12 mouse cellular contexts compared by ENCODE assay signal in genomic region chr5:64478599-64479214, GRCm38 (mm10).
DNase-seq lines count a peak whose midpoint lies in the region; ATAC-seq and TF ChIP-seq lines count a peak whose summit lies in the region.
"Had no signal": no experiment of that assay in that cellular context is flagged by ENCODE, and none has a peak within 500 bp of the region (broad histone marks: within the 10 kb centered on the region; RNA-seq: fewer than 3 reads in every experiment).

No protein-coding gene starts in this region.

- peaks cover 12% of the 10 kb centered on the region for H3K36me3 ChIP-seq in forebrain, embryonic 10.5 days (replicated peaks)
- no peaks in the 10 kb centered on the region; the same call in 1 of the 2 replicates for H3K36me3 ChIP-seq in forebrain, embryonic 11.5 days (ENCODE audit: control insufficient read depth, insufficient read depth, low read length)
- no peaks in the 10 kb centered on the region for H3K36me3 ChIP-seq in ES-Bruce4 (ENCODE audit: control insufficient read depth, insufficient read depth, low read length, poor library complexity, severe bottlenecking)
- no peaks in the 10 kb centered on the region for H3K36me3 ChIP-seq in forebrain, postnatal 0 days (ENCODE audit: insufficient read depth)
- H3K36me3 ChIP-seq: hindbrain, embryonic 13.5 days; liver, embryonic 13.5 days; neural tube, embryonic 12.5 days had no signal

- H3K27ac ChIP-seq in forebrain, embryonic 10.5 days, result peak overlapping the region; percentile 72
- H3K27ac ChIP-seq in forebrain, embryonic 11.5 days (ENCODE audit: low read depth, low read length), result no peak overlapping the region
- H3K27ac ChIP-seq in left cerebral cortex, adult 2 months, result no peak overlapping the region; the same call in 1 of the 2 replicates
- H3K27ac ChIP-seq in ES-Bruce4 (ENCODE audit: insufficient read depth, low read length), result peak overlapping the region; percentile 81
- H3K27ac ChIP-seq in forebrain, postnatal 0 days (ENCODE audit: low read depth, low read length), result no peak overlapping the region
- H3K27ac ChIP-seq: hindbrain, embryonic 13.5 days; liver, embryonic 13.5 days; neural tube, embryonic 12.5 days had no signal

- H3K4me1 ChIP-seq in forebrain, embryonic 10.5 days, result peaks cover 43% of the 10 kb centered on the region
- H3K4me1 ChIP-seq in forebrain, embryonic 11.5 days (replicated peaks; ENCODE audit: control insufficient read depth, insufficient read depth, low read length), result peaks cover 13% of the 10 kb centered on the region; the same call in 1 of the 2 replicates
- peaks cover 1% of the 10 kb centered on the region for H3K4me1 ChIP-seq in ES-Bruce4 (ENCODE audit: control insufficient read depth, insufficient read depth, low read length)
- H3K4me1 ChIP-seq in forebrain, postnatal 0 days (ENCODE audit: insufficient read depth), result no peaks in the 10 kb centered on the region
- H3K4me1 ChIP-seq: liver, embryonic 13.5 days had no signal

- H3K4me3 ChIP-seq in forebrain, embryonic 10.5 days, result no peak overlapping the region
- H3K4me3 ChIP-seq in forebrain, embryonic 11.5 days (ENCODE audit: low read depth, low read length), result no peak overlapping the region
- peak overlapping the region; percentile 8; the same call in 1 of the 2 replicates for H3K4me3 ChIP-seq in left cerebral cortex, adult 2 months
- 0 out of 2 replicates have a peak overlapping the region, but pooled peaks have one; percentile 9 for H3K4me3 ChIP-seq in ES-Bruce4 (ENCODE audit: low read depth, low read length)
- no peak overlapping the region for H3K4me3 ChIP-seq in forebrain, postnatal 0 days (ENCODE audit: low read depth, low read length)
- H3K4me3 ChIP-seq: hindbrain, embryonic 13.5 days; liver, embryonic 13.5 days; megakaryocyte, embryonic 14.5 days; neural tube, embryonic 12.5 days had no signal

- no peak overlapping the region for H3K9ac ChIP-seq in forebrain, embryonic 11.5 days (ENCODE audit: low read length)
- H3K9ac ChIP-seq in ES-Bruce4 (ENCODE audit: low read depth, poor library complexity, severe bottlenecking), result peak overlapping the region; percentile 65
- H3K9ac ChIP-seq in forebrain, postnatal 0 days, result no peak overlapping the region
- H3K9ac ChIP-seq: hindbrain, embryonic 13.5 days; liver, embryonic 13.5 days; neural tube, embryonic 12.5 days had no signal

- TF ChIP-seq EP300 in ES-Bruce4 (IDR thresholded peaks at IDR 0.05; ENCODE audit: insufficient read depth, low read depth, low read length), result no peak

- no peak overlapping the region for H3K4me2 ChIP-seq in forebrain, embryonic 11.5 days (ENCODE audit: low read depth, low read length, severe bottlenecking)
- H3K4me2 ChIP-seq in forebrain, postnatal 0 days (ENCODE audit: low read depth), result no peak overlapping the region
- H3K4me2 ChIP-seq: hindbrain, embryonic 13.5 days; liver, embryonic 13.5 days; neural tube, embryonic 12.5 days had no signal

- DNase-seq in forebrain, embryonic 10.5 days (ENCODE audit: extremely low spot score, low spot score), result no peak
- DNase-seq in forebrain, embryonic 11.5 days (ENCODE audit: low spot score), result no peak
- no peak for DNase-seq in left cerebral cortex, adult 2 months (ENCODE audit: extremely low spot score in 1 of 2, low spot score in 2 of 2)
- no peak for DNase-seq in left cerebral cortex, adult 11 months (ENCODE audit: low spot score)
- peak; percentile 14 for DNase-seq in forebrain, postnatal 0 days
- DNase-seq in frontal cortex, postnatal 25 days (ENCODE audit: low spot score in 2 of 2), result no peak
- DNase-seq in urinary bladder, postnatal 25 days (ENCODE audit: low spot score), result no peak
- DNase-seq: liver, embryonic 13.5 days had no signal

- TF ChIP-seq CTCF in left cerebral cortex, adult 2 months (IDR thresholded peaks at IDR 0.05), result no peak; the same call in 1 of the 2 replicates
- TF ChIP-seq CTCF in ES-Bruce4 (IDR thresholded peaks at IDR 0.05; ENCODE audit: low read depth, low read length), result peak; percentile 41
- no peak for TF ChIP-seq CTCF in forebrain, postnatal 0 days (IDR thresholded peaks at IDR 0.05; ENCODE audit: low read depth)

- intact Hi-C loops in left cerebral cortex, adult 2 months (cut with DNase I), result no loop called here

- WGBS in forebrain, embryonic 10.5 days, result 86% methylated on average over 10 of the region's 10 CpGs
- 85% methylated on average over 10 of the region's 10 CpGs for WGBS in forebrain, embryonic 11.5 days
- WGBS in forebrain, postnatal 0 days, result 43% methylated on average over 10 of the region's 10 CpGs

- H3K27me3 ChIP-seq in forebrain, embryonic 10.5 days (ENCODE audit: poor library complexity, severe bottlenecking), result no peaks in the 10 kb centered on the region
- H3K27me3 ChIP-seq in forebrain, embryonic 11.5 days (ENCODE audit: control insufficient read depth, insufficient read depth, low read length), result no peaks in the 10 kb centered on the region
- no peaks in the 10 kb centered on the region for H3K27me3 ChIP-seq in ES-Bruce4 (ENCODE audit: control insufficient read depth, insufficient read depth, low read length, poor library complexity, severe bottlenecking)
- H3K27me3 ChIP-seq in forebrain, postnatal 0 days (ENCODE audit: insufficient read depth, low read length), result no peaks in the 10 kb centered on the region
- H3K27me3 ChIP-seq: liver, embryonic 13.5 days had no signal

- peaks cover 8% of the 10 kb centered on the region; the same call in 1 of the 2 replicates for H3K9me3 ChIP-seq in forebrain, embryonic 10.5 days
- no peaks in the 10 kb centered on the region for H3K9me3 ChIP-seq in forebrain, embryonic 11.5 days (ENCODE audit: control insufficient read depth, low read length)
- H3K9me3 ChIP-seq in ES-Bruce4 (replicated peaks; ENCODE audit: control insufficient read depth, insufficient read depth, low read length, poor library complexity, severe bottlenecking), result no peaks in the 10 kb centered on the region
- H3K9me3 ChIP-seq in forebrain, postnatal 0 days (ENCODE audit: low read length), result no peaks in the 10 kb centered on the region
- H3K9me3 ChIP-seq: hindbrain, embryonic 13.5 days; liver, embryonic 13.5 days; megakaryocyte, embryonic 14.5 days; neural tube, embryonic 12.5 days had no signal

- no peak for ATAC-seq in forebrain, embryonic 11.5 days (replicated peaks; ENCODE audit: low FRiP score)
- ATAC-seq in forebrain, postnatal 0 days, result no peak

- TF ChIP-seq POLR2A in ES-Bruce4 (IDR thresholded peaks at IDR 0.05; ENCODE audit: insufficient read depth, low read length), result no peak

Comparison
In these comparisons a context has a peak if more than half of its experiments do, and no peak if none do; other contexts are left out.
1. H3K27ac ChIP-seq: peak in forebrain, embryonic 10.5 days (single experiment) and ES-Bruce4 (single experiment); none in forebrain, embryonic 11.5 days (single experiment), left cerebral cortex, adult 2 months (single experiment) and forebrain, postnatal 0 days (single experiment).
2. H3K4me3 ChIP-seq: peak in left cerebral cortex, adult 2 months (single experiment) and ES-Bruce4 (single experiment); none in forebrain, embryonic 10.5 days (single experiment), forebrain, embryonic 11.5 days (single experiment) and forebrain, postnatal 0 days (single experiment).